Mouse (Mus musculus) liver, postnatal 0 days (tissue): Measurements from ENCODE around the gene Nat8f5.

Experiments
- CTCF ChIP-seq: sonication (generic); IDR thresholded peaks from 2 replicates; pipeline ENCODE4 v1.5.1; 2016; ENCODE audit warnings: antibody characterized with exemption, low read depth
- EP300 ChIP-seq: IDR thresholded peaks from 2 replicates; pipeline ENCODE4 v1.6.1; 2016; ENCODE audit warnings: antibody characterized with exemption, low read depth, mild to moderate bottlenecking

DNA sequence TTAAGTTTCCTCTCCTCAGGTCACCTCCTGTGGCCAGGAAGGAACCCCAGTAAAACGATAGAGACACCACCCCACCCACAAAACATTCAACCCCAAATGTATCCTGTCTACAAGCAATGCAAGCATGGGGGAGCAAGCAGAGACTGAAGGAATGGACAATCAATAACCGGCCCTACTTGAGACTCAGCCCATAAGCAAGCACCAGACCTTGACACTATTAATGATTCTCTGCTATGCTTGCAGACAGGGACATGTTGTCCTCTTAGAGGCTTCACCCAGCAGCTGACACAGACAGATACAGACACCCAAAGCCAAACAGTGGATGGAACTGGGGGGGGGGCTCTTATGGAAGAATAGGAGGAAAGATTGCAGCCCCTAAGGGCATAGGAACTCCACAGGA, 5.1 kb upstream of the Nat8f5 start:
- TF ChIP-seq CTCF (no peak), EP300 (no peak)
